Mouse (Mus musculus): ENCODE results near the gene Chrna9. TPM values are rescaled to one million over a fixed set of nuclear protein-coding genes. Genes with fewer than 3 reads are reported as not detected.

The Chrna9 gene
- 0.47 and 0.57 TPM in 2 replicates for polyA plus RNA-seq (2014; fragmentation: Nextera tagmentation; extraction: Ambion mirVana)

DNA sequence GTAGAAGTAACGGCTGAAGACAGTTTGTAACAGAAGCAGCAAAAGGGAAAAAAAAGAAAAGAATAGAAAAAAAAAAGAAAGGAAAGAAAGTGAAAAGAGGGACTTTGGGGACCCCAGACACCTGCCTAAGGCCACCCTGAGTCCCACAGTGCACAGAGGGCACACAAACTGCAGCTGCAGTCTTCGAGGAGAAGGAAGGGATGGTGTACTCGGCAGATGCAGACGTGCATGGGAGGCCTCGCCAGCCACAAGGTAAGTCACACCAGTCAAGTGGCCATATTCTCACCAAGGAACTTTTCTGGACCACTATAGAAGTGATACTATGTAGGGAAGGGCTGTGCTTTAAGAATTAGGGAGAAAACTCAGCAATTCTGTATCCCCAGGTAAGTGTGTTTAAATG is at the start of gene Chrna9:
Chrna9 (plus strand) TSS at position 139 of the 400 bp plus-strand sequence.
- 87% methylated on average over 5 of the region's 5 CpGs for WGBS
- no peak within 1 kb of the TSS for H3K27ac ChIP-seq (ENCODE audit: low read depth, low read length)
- no peak within 1 kb of the TSS for H3K4me3 ChIP-seq (ENCODE audit: low read depth, low read length)
- H3K27me3 ChIP-seq (ENCODE audit: control insufficient read depth, insufficient read depth, low read length): no peaks in the 10 kb centered on the region
- H3K9me3 ChIP-seq (ENCODE audit: control insufficient read depth, low read length): no peaks in the 10 kb centered on the region
- H3K4me2 ChIP-seq (ENCODE audit: low read depth): no peak within 1 kb of the TSS
- no peak within 1 kb of the TSS for H3K9ac ChIP-seq (ENCODE audit: low read length)
- ATAC-seq (ENCODE audit: insufficient read depth, low FRiP score, low TSS enrichment) (no peak), DNase-seq (ENCODE audit: low spot score) (no peak)
- no peaks in the 10 kb centered on the region for H3K4me1 ChIP-seq (ENCODE audit: control insufficient read depth, insufficient read depth, low read length)
- no peaks in the 10 kb centered on the region for H3K36me3 ChIP-seq (ENCODE audit: control insufficient read depth, insufficient read depth, low read length)

DNA sequence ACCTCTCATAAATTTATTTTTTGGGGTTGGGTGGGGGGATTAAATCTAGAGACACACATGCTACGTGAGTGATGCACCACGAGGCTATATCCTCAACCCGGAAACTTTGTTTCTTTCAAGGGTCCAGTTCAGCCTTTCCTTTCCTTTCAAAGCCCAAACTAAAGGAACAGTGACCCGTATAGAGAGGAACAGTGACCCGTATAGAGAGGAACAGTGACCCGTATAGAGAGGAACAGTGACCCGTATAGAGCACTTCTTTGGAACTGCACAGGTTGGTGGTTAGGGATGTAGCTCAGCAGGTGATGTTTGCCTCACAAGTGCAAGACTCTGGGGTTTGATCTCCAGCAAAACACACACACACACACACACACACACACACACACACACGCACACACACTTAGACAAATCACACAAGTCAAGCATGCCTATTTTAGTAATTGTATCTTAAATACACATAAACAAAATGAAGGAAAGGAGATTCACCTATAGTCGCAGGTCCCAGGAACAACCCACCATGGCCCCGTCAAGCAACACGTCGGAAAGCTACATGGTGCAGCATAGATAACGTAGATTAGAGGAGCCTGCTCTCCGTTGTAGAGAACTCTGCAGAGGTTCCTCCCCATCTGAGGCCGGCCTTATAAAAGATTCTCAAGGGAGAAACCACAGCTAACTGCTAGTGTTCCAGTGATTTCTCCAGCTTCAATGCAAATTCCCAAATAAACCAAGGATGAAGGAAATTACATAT is 48.9 kb upstream of the Chrna9 start:
- DNase-seq (ENCODE audit: low spot score) (no peak), ATAC-seq (ENCODE audit: insufficient read depth, low FRiP score, low TSS enrichment) (no peak)
- Histone ChIP-seq H3K9me3 (ENCODE audit: control insufficient read depth, low read length) (no peaks in the 10 kb centered on the region), H3K9ac (ENCODE audit: low read length) (no peak overlapping the region), H3K27ac (ENCODE audit: low read depth, low read length) (no peak overlapping the region), H3K4me1 (ENCODE audit: control insufficient read depth, insufficient read depth, low read length) (no peaks in the 10 kb centered on the region), H3K36me3 (ENCODE audit: control insufficient read depth, insufficient read depth, low read length) (no peaks in the 10 kb centered on the region), H3K27me3 (ENCODE audit: control insufficient read depth, insufficient read depth, low read length) (no peaks in the 10 kb centered on the region), H3K4me3 (ENCODE audit: low read depth, low read length) (no peak overlapping the region), H3K4me2 (ENCODE audit: low read depth) (no peak overlapping the region)
- WGBS: 61% methylated on average over 15 of the region's 15 CpGs

DNA sequence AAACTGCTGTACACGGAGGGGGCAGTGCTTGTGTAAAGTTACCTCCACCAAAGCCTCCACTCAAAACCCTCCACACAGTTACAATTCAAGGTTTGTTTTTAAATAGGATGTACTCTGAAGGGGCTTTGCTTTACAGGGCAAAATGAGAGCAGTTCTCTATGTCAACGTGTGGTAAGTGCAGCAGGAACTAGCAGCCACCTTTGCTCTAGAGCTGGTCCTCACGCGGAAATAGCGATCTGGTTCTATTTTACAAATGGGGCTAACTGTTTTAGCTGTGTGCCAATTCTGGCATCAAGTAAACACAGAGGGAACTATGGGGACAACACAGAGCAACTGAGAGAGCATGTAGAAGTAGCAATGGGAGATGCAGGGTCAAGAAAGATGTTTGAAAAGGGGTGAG is 46.6 kb upstream of the Chrna9 start:
- ATAC-seq (ENCODE audit: insufficient read depth, low FRiP score, low TSS enrichment) (no peak), DNase-seq (ENCODE audit: low spot score) (no peak)
- H3K4me3 ChIP-seq (ENCODE audit: low read depth, low read length): no peak overlapping the region
- H3K4me1 ChIP-seq (ENCODE audit: control insufficient read depth, insufficient read depth, low read length): no peaks in the 10 kb centered on the region
- H3K36me3 ChIP-seq (ENCODE audit: control insufficient read depth, insufficient read depth, low read length): no peaks in the 10 kb centered on the region
- H3K4me2 ChIP-seq (ENCODE audit: low read depth): no peak overlapping the region
- H3K27me3 ChIP-seq (ENCODE audit: control insufficient read depth, insufficient read depth, low read length): no peaks in the 10 kb centered on the region
- no peak overlapping the region for H3K27ac ChIP-seq (ENCODE audit: low read depth, low read length)
- no peak overlapping the region for H3K9ac ChIP-seq (ENCODE audit: low read length)
- 92% methylated on average over 5 of the region's 5 CpGs for WGBS
- H3K9me3 ChIP-seq (ENCODE audit: control insufficient read depth, low read length): no peaks in the 10 kb centered on the region

DNA sequence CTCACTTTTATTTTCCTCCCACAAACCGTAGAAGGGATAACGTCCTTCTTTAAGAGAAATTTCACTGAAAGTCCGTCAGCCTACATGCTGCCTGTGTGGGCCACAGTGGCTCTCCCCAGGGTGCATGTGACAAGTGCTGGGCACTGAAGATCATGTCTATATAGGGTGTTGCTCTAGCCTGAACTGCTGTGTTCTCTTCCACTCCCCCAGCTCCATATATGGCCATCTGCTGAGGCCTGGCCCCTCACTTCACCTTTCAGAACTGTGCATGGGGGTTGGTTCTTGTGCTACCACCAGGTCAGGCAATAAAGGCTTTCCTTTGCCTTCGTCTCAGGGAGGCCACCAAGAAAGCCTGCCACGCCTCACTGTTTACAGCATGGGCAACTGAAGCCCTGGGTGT is 45.7 kb upstream of the Chrna9 start:
- Histone ChIP-seq H3K36me3 (ENCODE audit: control insufficient read depth, insufficient read depth, low read length) (no peaks in the 10 kb centered on the region), H3K4me2 (ENCODE audit: low read depth) (no peak overlapping the region), H3K9ac (ENCODE audit: low read length) (no peak overlapping the region), H3K27ac (ENCODE audit: low read depth, low read length) (no peak overlapping the region), H3K27me3 (ENCODE audit: control insufficient read depth, insufficient read depth, low read length) (no peaks in the 10 kb centered on the region), H3K9me3 (ENCODE audit: control insufficient read depth, low read length) (no peaks in the 10 kb centered on the region), H3K4me3 (ENCODE audit: low read depth, low read length) (no peak overlapping the region), H3K4me1 (ENCODE audit: control insufficient read depth, insufficient read depth, low read length) (no peaks in the 10 kb centered on the region)
- DNase-seq (ENCODE audit: low spot score) (no peak), ATAC-seq (ENCODE audit: insufficient read depth, low FRiP score, low TSS enrichment) (no peak)
- WGBS: 62% methylated on average over 5 of the region's 5 CpGs

DNA sequence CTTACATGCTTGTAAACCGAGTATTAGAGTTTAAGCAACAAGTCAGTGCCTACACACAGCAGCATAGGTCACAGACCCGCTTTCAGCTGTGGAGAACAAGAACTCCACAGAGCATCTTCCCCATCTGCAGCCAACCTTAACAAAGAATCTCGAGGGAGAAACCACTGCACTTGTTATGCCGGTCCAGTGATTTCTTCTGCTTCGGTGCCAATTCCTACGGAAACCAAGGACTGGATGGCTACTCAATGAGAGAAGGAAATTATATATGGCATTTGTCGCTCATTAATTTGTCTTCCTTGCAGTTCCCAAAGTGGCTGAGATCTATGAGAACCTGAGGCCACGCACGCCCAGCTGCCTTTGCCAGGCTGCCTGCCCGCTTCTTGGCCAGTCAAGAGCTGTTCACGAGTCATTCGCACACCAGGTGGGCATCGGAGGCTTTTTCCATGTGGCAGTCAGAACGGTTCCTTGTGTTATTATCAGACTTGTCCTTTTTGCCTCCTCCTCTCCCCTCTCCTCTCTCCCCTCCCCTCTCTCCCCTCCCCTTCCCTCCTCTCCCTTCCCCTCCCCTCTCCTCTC is 43.4 kb upstream of the Chrna9 start:
- no peak overlapping the region for H3K9ac ChIP-seq (ENCODE audit: low read length)
- H3K4me2 ChIP-seq (ENCODE audit: low read depth): no peak overlapping the region
- DNase-seq (ENCODE audit: low spot score) (no peak), ATAC-seq (ENCODE audit: insufficient read depth, low FRiP score, low TSS enrichment) (no peak)
- no peaks in the 10 kb centered on the region for H3K9me3 ChIP-seq (ENCODE audit: control insufficient read depth, low read length)
- no peaks in the 10 kb centered on the region for H3K36me3 ChIP-seq (ENCODE audit: control insufficient read depth, insufficient read depth, low read length)
- H3K27me3 ChIP-seq (ENCODE audit: control insufficient read depth, insufficient read depth, low read length): no peaks in the 10 kb centered on the region
- H3K27ac ChIP-seq (ENCODE audit: low read depth, low read length): no peak overlapping the region
- H3K4me3 ChIP-seq (ENCODE audit: low read depth, low read length): no peak overlapping the region
- WGBS: 75% methylated on average over 14 of the region's 14 CpGs
- H3K4me1 ChIP-seq (ENCODE audit: control insufficient read depth, insufficient read depth, low read length): no peaks in the 10 kb centered on the region

DNA sequence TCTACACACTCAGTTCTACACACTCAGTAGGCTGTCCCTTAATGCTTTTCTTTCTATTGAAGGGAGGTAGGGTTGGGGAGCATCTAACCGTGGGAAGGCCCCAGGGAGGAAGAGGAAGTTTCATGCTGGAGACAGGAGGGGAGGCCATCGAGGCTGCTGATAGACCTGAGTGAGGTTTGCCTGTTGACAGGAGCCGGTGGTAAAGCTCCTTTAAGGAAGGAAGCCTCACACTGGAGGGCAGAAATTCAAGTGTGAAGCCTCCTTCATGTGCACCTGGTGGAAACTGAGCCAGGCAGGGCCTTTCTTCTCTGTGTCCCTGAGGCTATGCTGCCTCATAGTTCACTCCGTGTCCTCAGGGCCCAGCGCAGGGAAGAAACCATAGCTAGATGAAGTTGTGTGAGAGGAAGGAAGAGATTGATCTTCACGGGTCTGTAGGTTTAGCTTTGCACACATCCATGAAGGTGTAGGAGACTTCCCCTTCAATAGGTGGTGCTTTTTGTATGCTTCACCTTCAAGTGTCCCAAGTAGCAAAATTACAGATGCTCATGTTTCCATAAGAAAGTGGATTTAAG is 39.5 kb upstream of the Chrna9 start:
- Histone ChIP-seq H3K27ac (ENCODE audit: low read depth, low read length) (no peak overlapping the region), H3K9ac (ENCODE audit: low read length) (no peak overlapping the region), H3K27me3 (ENCODE audit: control insufficient read depth, insufficient read depth, low read length) (no peaks in the 10 kb centered on the region), H3K4me3 (ENCODE audit: low read depth, low read length) (no peak overlapping the region), H3K9me3 (ENCODE audit: control insufficient read depth, low read length) (no peaks in the 10 kb centered on the region), H3K36me3 (ENCODE audit: control insufficient read depth, insufficient read depth, low read length) (no peaks in the 10 kb centered on the region), H3K4me2 (ENCODE audit: low read depth) (no peak overlapping the region), H3K4me1 (ENCODE audit: control insufficient read depth, insufficient read depth, low read length) (no peaks in the 10 kb centered on the region)
- DNase-seq (ENCODE audit: low spot score) (no peak), ATAC-seq (ENCODE audit: insufficient read depth, low FRiP score, low TSS enrichment) (no peak)
- WGBS: 84% methylated on average over 6 of the region's 6 CpGs

DNA sequence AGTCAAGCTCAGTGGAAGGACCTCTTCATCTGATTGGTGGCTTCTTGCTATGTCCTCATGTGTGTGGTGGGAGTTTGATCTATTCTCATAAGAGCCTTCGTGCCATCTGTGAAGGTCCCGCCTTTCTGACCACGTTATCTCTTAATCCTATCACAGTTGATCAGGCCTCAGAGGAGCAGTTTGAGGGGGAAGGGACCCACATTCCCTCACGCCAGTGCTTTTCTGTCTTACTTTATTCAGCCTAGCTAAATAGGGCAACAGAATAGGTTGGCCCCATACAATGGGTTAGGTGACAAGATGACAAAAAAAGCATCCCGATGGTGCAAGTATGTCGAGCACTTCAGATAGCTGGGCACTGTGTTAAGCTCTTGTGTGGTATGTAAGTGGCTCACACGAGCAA is 39.0 kb upstream of the Chrna9 start:
- Histone ChIP-seq H3K4me3 (ENCODE audit: low read depth, low read length) (no peak overlapping the region), H3K27me3 (ENCODE audit: control insufficient read depth, insufficient read depth, low read length) (no peaks in the 10 kb centered on the region), H3K27ac (ENCODE audit: low read depth, low read length) (no peak overlapping the region), H3K9ac (ENCODE audit: low read length) (no peak overlapping the region), H3K4me2 (ENCODE audit: low read depth) (no peak overlapping the region), H3K36me3 (ENCODE audit: control insufficient read depth, insufficient read depth, low read length) (no peaks in the 10 kb centered on the region), H3K4me1 (ENCODE audit: control insufficient read depth, insufficient read depth, low read length) (no peaks in the 10 kb centered on the region), H3K9me3 (ENCODE audit: control insufficient read depth, low read length) (no peaks in the 10 kb centered on the region)
- no peak for DNase-seq (ENCODE audit: low spot score)
- 84% methylated on average over 7 of the region's 7 CpGs for WGBS
- no peak for ATAC-seq (ENCODE audit: insufficient read depth, low FRiP score, low TSS enrichment)

DNA sequence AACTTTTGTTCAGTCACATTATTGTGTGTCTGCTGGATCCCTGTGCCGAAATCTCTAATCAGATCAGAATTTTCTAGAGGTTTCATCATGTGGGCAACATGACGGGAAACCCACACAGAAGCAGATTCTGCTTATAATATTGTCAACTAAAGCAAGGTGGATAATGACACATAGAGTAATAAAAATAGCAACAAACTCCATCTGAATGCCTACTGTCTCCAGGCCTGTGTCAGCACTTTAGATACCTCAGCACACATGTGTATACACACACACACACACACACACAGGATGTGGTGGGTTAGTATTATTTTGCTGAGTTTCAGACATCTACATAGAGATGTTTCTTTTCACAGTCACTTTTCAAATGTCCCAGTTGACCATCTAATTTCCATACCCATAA is 37.0 kb upstream of the Chrna9 start:
- Histone ChIP-seq H3K9me3 (ENCODE audit: control insufficient read depth, low read length) (no peaks in the 10 kb centered on the region), H3K9ac (ENCODE audit: low read length) (no peak overlapping the region), H3K4me1 (ENCODE audit: control insufficient read depth, insufficient read depth, low read length) (no peaks in the 10 kb centered on the region), H3K4me3 (ENCODE audit: low read depth, low read length) (no peak overlapping the region), H3K27me3 (ENCODE audit: control insufficient read depth, insufficient read depth, low read length) (no peaks in the 10 kb centered on the region), H3K4me2 (ENCODE audit: low read depth) (no peak overlapping the region), H3K36me3 (ENCODE audit: control insufficient read depth, insufficient read depth, low read length) (no peaks in the 10 kb centered on the region), H3K27ac (ENCODE audit: low read depth, low read length) (no peak overlapping the region)
- no peak for DNase-seq (ENCODE audit: low spot score)
- WGBS: 94% methylated on average over 2 of the region's 2 CpGs
- ATAC-seq (ENCODE audit: insufficient read depth, low FRiP score, low TSS enrichment): no peak

DNA sequence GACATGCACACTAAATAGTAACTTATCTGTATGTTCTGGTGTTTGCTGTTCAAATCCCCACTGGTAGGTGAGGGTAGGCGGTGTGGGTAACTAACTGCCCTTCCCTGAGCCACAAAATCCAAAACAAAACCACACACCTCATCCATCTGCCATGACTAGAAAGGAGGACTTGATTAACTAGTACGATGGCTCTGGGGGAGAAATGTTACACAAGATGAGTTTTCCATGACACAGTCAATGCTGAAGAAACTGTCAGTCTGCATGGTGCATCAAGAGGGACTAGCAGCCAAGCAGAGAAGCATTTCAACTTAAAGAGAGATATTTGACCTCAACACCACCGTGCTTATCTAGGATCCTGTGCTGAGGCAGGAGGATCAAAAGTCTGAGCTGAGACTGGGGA is 36.0 kb upstream of the Chrna9 start:
- DNase-seq (ENCODE audit: low spot score) (no peak), ATAC-seq (ENCODE audit: insufficient read depth, low FRiP score, low TSS enrichment) (no peak)
- H3K27ac ChIP-seq (ENCODE audit: low read depth, low read length): no peak overlapping the region
- H3K9ac ChIP-seq (ENCODE audit: low read length): no peak overlapping the region
- no peaks in the 10 kb centered on the region for H3K9me3 ChIP-seq (ENCODE audit: control insufficient read depth, low read length)
- H3K4me3 ChIP-seq (ENCODE audit: low read depth, low read length): no peak overlapping the region
- no peak overlapping the region for H3K4me2 ChIP-seq (ENCODE audit: low read depth)
- no peaks in the 10 kb centered on the region for H3K36me3 ChIP-seq (ENCODE audit: control insufficient read depth, insufficient read depth, low read length)
- no peaks in the 10 kb centered on the region for H3K27me3 ChIP-seq (ENCODE audit: control insufficient read depth, insufficient read depth, low read length)
- WGBS: 83% methylated on average over 3 of the region's 3 CpGs
- H3K4me1 ChIP-seq (ENCODE audit: control insufficient read depth, insufficient read depth, low read length): no peaks in the 10 kb centered on the region

All from neural tube, embryonic 11.5 days (tissue).